Mouse (Mus musculus): ENCODE data around the gene Hist1h2aa. TPM values are rescaled to one million over a fixed set of nuclear protein-coding genes. Genes with fewer than 3 reads are reported as not detected.

Hist1h2aa gene
- polyA plus RNA-seq, 1 experiment = not detected

DNA sequence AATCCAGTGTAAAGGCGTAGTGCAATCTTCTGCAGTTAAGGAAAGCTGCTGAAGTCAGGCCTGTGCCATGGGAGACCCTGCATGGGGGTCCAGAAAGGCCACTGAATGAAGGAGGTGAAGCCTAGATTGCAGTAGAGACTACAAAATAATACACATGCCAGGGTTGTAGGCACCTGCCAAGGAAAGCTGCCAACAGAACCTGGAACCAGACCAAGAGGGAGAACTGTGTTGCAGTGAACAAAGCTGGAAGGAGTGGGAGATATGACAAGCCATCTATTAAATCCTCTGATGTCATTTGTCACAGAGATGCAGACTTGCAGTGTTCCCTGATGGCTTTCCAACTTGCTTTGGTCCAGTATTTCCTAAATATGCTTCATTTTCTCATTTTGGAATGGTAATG lies 4.4 kb downstream of the Hist1h2aa start:
- H3K9me3 ChIP-seq = peaks cover 10% of the 10 kb centered on the region
- no peak for TF ChIP-seq FLI1 (IDR thresholded peaks at IDR 0.05; ENCODE audit: low read length)
- no peak for TF ChIP-seq GATA1 (IDR thresholded peaks at IDR 0.05; ENCODE audit: borderline replicate concordance, low read length)
- peaks cover 8% of the 10 kb centered on the region for H3K27me3 ChIP-seq (replicated peaks)
- no peaks in the 10 kb centered on the region for H3K36me3 ChIP-seq (replicated peaks; ENCODE audit: low read length)
- H3K4me3 ChIP-seq (replicated peaks) = no peak overlapping the region
- H3K4me1 ChIP-seq = peaks cover 3% of the 10 kb centered on the region

DNA sequence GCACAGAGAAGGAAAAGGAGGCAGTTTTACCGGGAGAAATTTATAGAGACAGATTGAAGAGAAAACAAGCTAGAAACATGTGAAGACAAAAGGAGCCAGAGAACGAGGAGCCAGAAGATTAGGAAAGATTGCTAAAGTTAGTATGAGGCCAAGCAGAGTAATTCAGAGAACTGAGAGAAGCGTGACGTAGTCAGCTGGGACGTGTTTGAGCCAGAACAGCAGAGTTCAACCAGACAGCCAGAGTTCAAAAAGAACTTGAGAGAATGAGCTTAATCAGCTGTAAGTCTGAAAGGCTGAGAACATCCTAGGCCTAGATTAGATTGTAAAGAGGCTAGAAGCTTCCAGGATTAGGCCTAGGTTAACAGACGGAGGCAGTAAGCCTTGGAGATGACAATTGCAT lies 6.0 kb downstream of the Hist1h2aa start:
- TF ChIP-seq GATA1 (IDR thresholded peaks at IDR 0.05; ENCODE audit: borderline replicate concordance, low read length) = no peak
- no peak for TF ChIP-seq FLI1 (IDR thresholded peaks at IDR 0.05; ENCODE audit: low read length)
- peaks cover 7% of the 10 kb centered on the region for H3K27me3 ChIP-seq (replicated peaks)
- no peaks in the 10 kb centered on the region for H3K9me3 ChIP-seq
- H3K4me3 ChIP-seq (replicated peaks) = no peak overlapping the region
- H3K36me3 ChIP-seq (replicated peaks; ENCODE audit: low read length) = no peaks in the 10 kb centered on the region
- peaks cover 10% of the 10 kb centered on the region for H3K4me1 ChIP-seq

DNA sequence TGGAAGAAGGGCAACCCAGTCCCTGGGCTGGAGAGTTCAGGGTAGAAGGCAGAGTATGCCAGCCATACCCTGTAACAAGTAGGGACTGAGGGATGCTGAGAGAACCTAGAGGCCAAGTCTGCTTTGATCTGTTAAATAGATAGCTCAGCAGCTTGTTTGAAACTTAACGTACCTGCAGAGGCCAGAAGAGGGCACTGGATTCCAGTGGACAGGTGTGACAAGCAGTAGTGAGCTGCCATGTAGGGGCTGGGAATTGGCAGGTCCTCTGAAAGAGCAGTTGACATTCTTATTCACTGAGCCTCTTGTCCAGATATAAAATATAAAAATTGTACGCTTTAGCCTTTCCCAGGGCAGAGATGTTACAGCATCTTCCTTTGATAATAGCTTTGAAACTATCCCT lies 8.6 kb downstream of the Hist1h2aa start:
- H3K27me3 ChIP-seq (replicated peaks) = peaks cover 17% of the 10 kb centered on the region
- H3K9me3 ChIP-seq = no peaks in the 10 kb centered on the region
- no peak overlapping the region for H3K4me3 ChIP-seq (replicated peaks)
- no peak for TF ChIP-seq FLI1 (IDR thresholded peaks at IDR 0.05; ENCODE audit: low read length)
- TF ChIP-seq GATA1 (IDR thresholded peaks at IDR 0.05; ENCODE audit: borderline replicate concordance, low read length) = no peak
- no peaks in the 10 kb centered on the region for H3K36me3 ChIP-seq (replicated peaks; ENCODE audit: low read length)
- peaks cover 10% of the 10 kb centered on the region for H3K4me1 ChIP-seq

DNA sequence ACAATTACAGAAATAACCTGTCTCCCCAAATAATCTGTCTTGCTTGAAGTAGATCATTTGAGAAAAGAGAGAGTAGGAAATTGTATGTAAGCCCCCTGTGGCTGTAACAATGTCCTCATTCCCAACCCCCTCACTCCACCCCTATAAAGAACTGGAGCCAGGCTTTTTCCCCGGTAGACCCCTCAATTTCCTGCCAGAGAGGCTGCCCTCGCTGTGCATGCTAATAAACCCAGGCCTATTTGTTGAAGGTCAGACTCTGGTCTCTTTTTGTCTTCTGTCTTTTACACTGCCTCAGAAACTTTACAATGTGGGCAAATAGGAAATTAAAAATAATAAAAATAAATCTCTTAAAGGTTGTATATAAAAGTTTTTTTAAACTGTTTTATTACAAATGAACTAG lies 12.0 kb downstream of the Hist1h2aa start:
- Histone ChIP-seq H3K4me1 (peaks cover 10% of the 10 kb centered on the region), H3K27me3 (replicated peaks) (peaks cover 33% of the 10 kb centered on the region), H3K9me3 (no peaks in the 10 kb centered on the region), H3K36me3 (replicated peaks; ENCODE audit: low read length) (no peaks in the 10 kb centered on the region), H3K4me3 (replicated peaks) (no peak overlapping the region)
- no peak for TF ChIP-seq GATA1 (IDR thresholded peaks at IDR 0.05; ENCODE audit: borderline replicate concordance, low read length)
- no peak for TF ChIP-seq FLI1 (IDR thresholded peaks at IDR 0.05; ENCODE audit: low read length)

DNA sequence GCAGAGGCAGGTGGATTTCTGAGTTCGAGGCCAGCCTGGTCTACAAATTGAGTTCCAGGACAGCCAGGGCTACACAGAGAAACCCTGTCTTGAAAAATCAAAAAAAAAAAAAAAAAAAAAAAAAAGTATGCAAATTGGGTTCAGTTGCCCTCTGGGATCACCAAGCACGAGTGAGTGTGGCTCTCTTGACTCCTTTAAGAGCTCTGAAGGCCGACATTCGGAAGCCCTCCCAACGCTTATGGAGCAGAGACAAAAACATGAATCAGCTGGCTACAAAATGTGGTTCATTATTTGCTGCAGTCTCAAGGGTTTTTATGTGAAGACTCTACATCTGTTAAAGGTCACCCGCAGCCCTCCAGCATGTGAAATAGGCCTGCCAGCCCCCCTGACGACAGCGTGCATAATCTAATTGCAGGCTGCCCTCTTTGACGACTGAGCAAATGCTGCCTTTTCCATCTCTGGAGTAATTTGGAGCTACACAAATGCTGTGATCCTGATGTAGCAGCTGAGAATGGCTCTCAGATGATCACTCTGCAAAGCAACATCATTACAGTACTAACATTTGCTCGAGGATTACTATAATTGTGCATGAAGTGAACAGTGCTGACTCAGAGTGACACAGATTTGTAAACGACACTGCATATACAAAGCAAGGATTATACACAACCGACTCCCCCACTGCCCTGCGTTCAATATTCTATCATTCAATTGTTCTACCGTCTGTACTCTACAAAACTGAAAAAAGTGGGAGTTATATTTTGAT lies 15.4 kb downstream of the Hist1h2aa start:
- Histone ChIP-seq H3K36me3 (replicated peaks; ENCODE audit: low read length) (no peaks in the 10 kb centered on the region), H3K27me3 (replicated peaks) (peaks cover 36% of the 10 kb centered on the region), H3K4me3 (replicated peaks) (no peak overlapping the region), H3K9me3 (no peaks in the 10 kb centered on the region), H3K4me1 (peaks cover 3% of the 10 kb centered on the region; the same call in 1 of the 2 replicates)
- TF ChIP-seq FLI1 (IDR thresholded peaks at IDR 0.05; ENCODE audit: low read length) (no peak), GATA1 (IDR thresholded peaks at IDR 0.05; ENCODE audit: borderline replicate concordance, low read length) (no peak)

DNA sequence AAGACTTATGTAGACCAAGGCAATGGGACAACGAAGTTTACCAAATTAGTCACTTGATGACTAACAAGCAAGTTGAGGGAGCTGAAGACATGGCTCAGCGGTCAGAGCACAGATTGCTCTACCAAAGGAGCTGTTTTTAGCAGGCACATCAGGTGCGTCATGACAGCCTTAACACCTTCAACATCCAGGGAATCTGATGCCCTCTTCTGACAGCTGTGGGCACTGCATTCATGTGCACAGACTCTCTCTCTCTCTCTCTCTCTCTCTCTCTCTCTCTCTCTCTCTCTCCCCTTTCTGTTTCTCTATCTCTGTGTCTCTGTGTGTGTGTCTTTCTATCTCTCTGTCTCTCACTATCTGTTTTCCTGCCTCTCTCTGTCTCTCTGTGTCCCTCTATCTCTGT lies 16.7 kb downstream of the Hist1h2aa start:
- TF ChIP-seq FLI1 (IDR thresholded peaks at IDR 0.05; ENCODE audit: low read length) = no peak
- TF ChIP-seq GATA1 (IDR thresholded peaks at IDR 0.05; ENCODE audit: borderline replicate concordance, low read length) = no peak
- no peaks in the 10 kb centered on the region for H3K9me3 ChIP-seq
- H3K27me3 ChIP-seq (replicated peaks) = peaks cover 33% of the 10 kb centered on the region
- no peaks in the 10 kb centered on the region for H3K36me3 ChIP-seq (replicated peaks; ENCODE audit: low read length)
- H3K4me3 ChIP-seq (replicated peaks) = no peak overlapping the region
- peaks cover 3% of the 10 kb centered on the region; the same call in 1 of the 2 replicates for H3K4me1 ChIP-seq

DNA sequence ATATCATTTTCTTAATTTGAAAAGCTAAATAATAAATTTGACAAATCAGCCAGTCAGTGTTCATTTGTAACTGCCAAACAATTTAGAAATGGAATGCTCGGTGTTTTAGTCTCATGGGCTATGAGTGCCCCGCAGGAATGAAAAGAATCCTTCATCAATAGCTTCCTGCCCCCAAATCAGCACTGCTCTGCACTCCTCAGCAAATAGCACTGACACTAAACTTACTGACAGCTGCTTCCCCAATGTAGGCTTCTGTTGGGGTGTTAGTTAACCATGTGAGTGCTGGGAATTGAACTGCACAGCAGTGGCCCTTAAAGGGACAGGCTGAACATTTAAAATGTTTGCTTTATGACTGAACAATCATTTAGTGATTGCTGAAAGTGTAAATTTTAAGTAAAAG lies 25.5 kb downstream of the Hist1h2aa start:
- no peak overlapping the region for H3K4me3 ChIP-seq (replicated peaks)

DNA sequence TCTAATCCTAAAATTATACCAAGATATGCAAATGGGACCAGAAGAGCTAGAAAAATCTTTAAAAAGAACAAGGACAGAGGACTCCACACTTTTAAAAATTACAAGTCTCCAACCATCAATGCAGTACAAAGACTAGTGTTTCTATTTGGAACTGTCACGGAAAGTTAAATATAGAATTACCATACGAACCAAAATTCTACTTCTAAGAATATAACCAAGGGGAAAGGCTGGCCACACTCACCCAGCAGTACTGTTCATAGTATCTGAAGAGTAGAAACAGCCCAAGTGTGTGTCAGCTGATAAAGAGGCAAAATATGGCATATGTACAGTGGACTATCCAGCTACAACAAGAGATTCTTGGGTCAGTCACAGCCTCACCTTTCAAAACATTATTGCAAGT lies 30.6 kb downstream of the Hist1h2aa start:
- Histone ChIP-seq H3K4me1 (peaks cover 11% of the 10 kb centered on the region), H3K27me3 (replicated peaks) (peaks cover 5% of the 10 kb centered on the region), H3K4me3 (replicated peaks) (no peak overlapping the region), H3K9me3 (peaks cover 10% of the 10 kb centered on the region; the same call in 1 of the 2 replicates), H3K36me3 (replicated peaks; ENCODE audit: low read length) (no peaks in the 10 kb centered on the region)
- TF ChIP-seq FLI1 (IDR thresholded peaks at IDR 0.05; ENCODE audit: low read length) (no peak), GATA1 (IDR thresholded peaks at IDR 0.05; ENCODE audit: borderline replicate concordance, low read length) (no peak)

More for the DNA sequence above, 25.5 kb downstream of the Hist1h2aa start:
- H3K36me3 ChIP-seq (replicated peaks; ENCODE audit: low read length) = no peaks in the 10 kb centered on the region
- TF ChIP-seq FLI1 (IDR thresholded peaks at IDR 0.05; ENCODE audit: low read length) = no peak
- TF ChIP-seq GATA1 (IDR thresholded peaks at IDR 0.05; ENCODE audit: borderline replicate concordance, low read length) = no peak
- H3K9me3 ChIP-seq = peaks cover 7% of the 10 kb centered on the region
- peaks cover 11% of the 10 kb centered on the region for H3K4me1 ChIP-seq
- peaks cover 4% of the 10 kb centered on the region for H3K27me3 ChIP-seq (replicated peaks)

DNA sequence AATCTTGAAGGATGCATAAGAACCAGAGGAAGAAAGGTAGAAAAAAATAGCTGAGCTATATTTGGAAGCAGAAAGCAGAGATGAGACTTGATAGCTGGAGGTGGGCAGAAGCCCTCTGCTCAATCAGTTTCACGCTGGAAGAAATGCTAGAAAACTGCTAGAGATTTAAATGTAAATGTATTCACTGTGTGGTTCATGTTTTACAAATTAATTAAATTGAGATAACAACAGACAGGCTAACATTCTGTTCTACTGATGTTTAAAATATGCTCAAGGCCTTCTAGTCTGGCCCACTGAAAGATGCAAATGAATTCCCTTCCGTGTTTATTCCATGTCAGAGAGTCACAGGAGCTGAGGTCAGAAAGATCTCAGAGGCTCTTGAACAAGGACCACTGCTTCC lies 37.6 kb downstream of the Hist1h2aa start:
- H3K9me3 ChIP-seq = peaks cover 10% of the 10 kb centered on the region; the same call in 1 of the 2 replicates
- H3K4me1 ChIP-seq = no peaks in the 10 kb centered on the region
- H3K27me3 ChIP-seq (replicated peaks) = peaks cover 17% of the 10 kb centered on the region
- no peak overlapping the region for H3K4me3 ChIP-seq (replicated peaks)
- H3K36me3 ChIP-seq (replicated peaks; ENCODE audit: low read length) = no peaks in the 10 kb centered on the region
- TF ChIP-seq GATA1 (IDR thresholded peaks at IDR 0.05; ENCODE audit: borderline replicate concordance, low read length) (no peak), FLI1 (IDR thresholded peaks at IDR 0.05; ENCODE audit: low read length) (no peak)

DNA sequence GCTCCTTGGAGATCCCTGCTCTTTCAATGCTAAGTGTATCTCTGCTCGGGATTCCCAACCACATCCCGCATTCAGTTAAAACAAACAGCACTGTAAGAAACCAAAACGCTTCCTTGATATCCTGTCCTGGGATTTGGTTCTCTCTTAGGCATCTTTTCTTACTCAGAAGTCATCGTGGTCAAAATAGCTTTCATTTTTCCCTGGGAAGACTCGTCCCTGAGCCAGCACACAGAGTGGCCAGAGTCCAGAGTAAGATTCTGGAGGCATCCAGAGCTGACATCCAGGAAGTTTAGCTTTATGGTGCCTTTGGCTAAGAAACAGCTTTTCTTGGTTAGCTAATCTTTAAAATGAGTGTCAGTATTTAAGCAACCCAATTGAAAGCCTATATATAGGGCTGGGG lies 38.0 kb downstream of the Hist1h2aa start:
- Histone ChIP-seq H3K36me3 (replicated peaks; ENCODE audit: low read length) (no peaks in the 10 kb centered on the region), H3K4me1 (no peaks in the 10 kb centered on the region), H3K27me3 (replicated peaks) (peaks cover 16% of the 10 kb centered on the region), H3K4me3 (replicated peaks) (no peak overlapping the region), H3K9me3 (peaks cover 9% of the 10 kb centered on the region; the same call in 1 of the 2 replicates)
- TF ChIP-seq GATA1 (IDR thresholded peaks at IDR 0.05; ENCODE audit: borderline replicate concordance, low read length) (no peak), FLI1 (IDR thresholded peaks at IDR 0.05; ENCODE audit: low read length) (no peak)

Other genes starting within 250 kb of the Hist1h2aa start
- not detected in 2 replicates for gene Hist1h1t, start 238.6 kb upstream of the Hist1h2aa start, polyA plus RNA-seq (2012; ENCODE audit: insufficient read depth, low replicate concordance)
- 4.0 and 19.8 TPM in 2 replicates for gene Hist1h4c, start 236.0 kb upstream of the Hist1h2aa start, polyA plus RNA-seq (2012; ENCODE audit: insufficient read depth, low replicate concordance)
- gene Hfe, start 223.6 kb upstream of the Hist1h2aa start, polyA plus RNA-seq (2012; ENCODE audit: insufficient read depth, low replicate concordance) = 10.7 TPM in 1 of 2 replicates, not detected in the other
- 353 and 402 TPM in 2 replicates for gene Hist1h1c, start 195.7 kb upstream of the Hist1h2aa start, polyA plus RNA-seq (2012; ENCODE audit: insufficient read depth, low replicate concordance)
- gene Hist1h3c, start 188.9 kb upstream of the Hist1h2aa start, polyA plus RNA-seq (2012; ENCODE audit: insufficient read depth, low replicate concordance) = 12.6 TPM in 1 of 2 replicates, not detected in the other
- gene Hist1h2bb, start 187.7 kb upstream of the Hist1h2aa start, polyA plus RNA-seq (2012; ENCODE audit: insufficient read depth, low replicate concordance) = 7.4 TPM in 1 of 2 replicates, not detected in the other
- 16.0 and 17.5 TPM in 2 replicates for gene Hist1h2ab, start 183.3 kb upstream of the Hist1h2aa start, polyA plus RNA-seq (2012; ENCODE audit: insufficient read depth, low replicate concordance)
- gene Hist1h3b, start 182.2 kb upstream of the Hist1h2aa start, polyA plus RNA-seq (2012; ENCODE audit: insufficient read depth, low replicate concordance) = 9.9 and 14.5 TPM in 2 replicates
- 17.4 and 40.7 TPM in 2 replicates for gene Hist1h4b, start 177.4 kb upstream of the Hist1h2aa start, polyA plus RNA-seq (2012; ENCODE audit: insufficient read depth, low replicate concordance)
- gene Hist1h4a, start 173.2 kb upstream of the Hist1h2aa start, polyA plus RNA-seq (2012; ENCODE audit: insufficient read depth, low replicate concordance) = 30.3 and 45.4 TPM in 2 replicates
- 6.6 and 7.4 TPM in 2 replicates for gene Hist1h3a, start 172.1 kb upstream of the Hist1h2aa start, polyA plus RNA-seq (2012; ENCODE audit: insufficient read depth, low replicate concordance)
- 3.3 and 3.5 TPM in 2 replicates for gene Hist1h1a, start 170.8 kb upstream of the Hist1h2aa start, polyA plus RNA-seq (2012; ENCODE audit: insufficient read depth, low replicate concordance)
- not detected in 2 replicates for gene Trim38, start 164.5 kb upstream of the Hist1h2aa start, polyA plus RNA-seq (2012; ENCODE audit: insufficient read depth, low replicate concordance)
- gene Slc17a2, start 127.5 kb upstream of the Hist1h2aa start, polyA plus RNA-seq (2012; ENCODE audit: insufficient read depth, low replicate concordance) = not detected in 2 replicates
- not detected in 2 replicates for gene Slc17a3, start 95.0 kb upstream of the Hist1h2aa start, polyA plus RNA-seq (2012; ENCODE audit: insufficient read depth, low replicate concordance)
- gene Slc17a1, start 66.7 kb upstream of the Hist1h2aa start, polyA plus RNA-seq (2012; ENCODE audit: insufficient read depth, low replicate concordance) = not detected in 2 replicates
- not detected in 2 replicates for gene Slc17a4, start 19.5 kb upstream of the Hist1h2aa start, polyA plus RNA-seq (2012; ENCODE audit: insufficient read depth, low replicate concordance)
- gene Hist1h2ba, start 306 bp upstream of the Hist1h2aa start, polyA plus RNA-seq (2012; ENCODE audit: insufficient read depth, low replicate concordance) = not detected in 2 replicates
- gene Scgn, start 56.8 kb downstream of the Hist1h2aa start, polyA plus RNA-seq (2012; ENCODE audit: insufficient read depth, low replicate concordance) = not detected in 2 replicates

All from megakaryocyte, embryonic 14.5 days (primary cell).